Comparison of ENCODE assay signal across 19 mouse cellular contexts in genomic region chr5:117999584-117999983, GRCm38 (mm10). TPM values are rescaled to one million over a fixed set of nuclear protein-coding genes. Genes with fewer than 3 reads are reported as not detected.
A peak's percentile ranks its signal among the peaks of the same experiment; 100 is the strongest.
DNase-seq lines count a peak whose midpoint lies in the region; ATAC-seq lines count a peak whose summit lies in the region.
"Had no signal": no experiment of that assay in that cellular context is flagged by ENCODE, and none has a peak within 500 bp of the region (broad histone marks: within the 10 kb centered on the region; RNA-seq: fewer than 3 reads in every experiment).

No protein-coding gene starts in this region.

- ATAC-seq in frontal cortex, adult (ENCODE audit: low TSS enrichment) = peak; percentile 51
- no peak for ATAC-seq in megakaryocyte, adult 5-6 weeks (ENCODE audit: poor library complexity, severe bottlenecking)
- ATAC-seq: intestine, embryonic 16.5 days had no signal

- no peaks in the 10 kb centered on the region for H3K27me3 ChIP-seq in megakaryocyte, embryonic 14.5 days (replicated peaks)
- H3K27me3 ChIP-seq: embryonic facial prominence, embryonic 13.5 days; heart, embryonic 13.5 days; hindbrain, embryonic 15.5 days; limb, embryonic 12.5 days; liver, embryonic 13.5 days; lung, embryonic 15.5 days had no signal

- H3K4me1 ChIP-seq in megakaryocyte, embryonic 14.5 days = peaks cover 59% of the 10 kb centered on the region
- H3K4me1 ChIP-seq: embryonic facial prominence, embryonic 13.5 days; hindbrain, embryonic 15.5 days; limb, embryonic 12.5 days; lung, embryonic 15.5 days had no signal

- H3K9me3 ChIP-seq in megakaryocyte, embryonic 14.5 days = no peaks in the 10 kb centered on the region
- H3K9me3 ChIP-seq: embryonic facial prominence, embryonic 13.5 days; heart, embryonic 13.5 days; hindbrain, embryonic 15.5 days; limb, embryonic 12.5 days; liver, embryonic 13.5 days; lung, embryonic 15.5 days had no signal

- peak overlapping the region; percentile 66 for H3K4me3 ChIP-seq in megakaryocyte, embryonic 14.5 days (replicated peaks)
- H3K4me3 ChIP-seq: embryonic facial prominence, embryonic 13.5 days; heart, embryonic 13.5 days; hindbrain, embryonic 15.5 days; limb, embryonic 12.5 days; liver, embryonic 13.5 days; lung, embryonic 15.5 days had no signal

- peaks cover 90% of the 10 kb centered on the region for H3K36me3 ChIP-seq in megakaryocyte, embryonic 14.5 days (replicated peaks; ENCODE audit: low read length)

- no peak for DNase-seq in frontal cortex, postnatal 10 days (ENCODE audit: low spot score in 2 of 2)
- DNase-seq in brain, adult 2 months (ENCODE audit: low read depth, low spot score) = peak; percentile 83
- peak; percentile 50 to 53 for DNase-seq in layer of hippocampus, postnatal 36 days
- DNase-seq in heart, adult 9 months (ENCODE audit: low spot score in 2 of 2) = no peak
- no peak for DNase-seq in adrenal gland, adult (ENCODE audit: inconsistent age in 2 of 2, low spot score in 1 of 2)
- DNase-seq: adrenal gland, adult 2 months; heart, postnatal 36 days; liver, embryonic 13.5 days; midbrain, embryonic 14.5 days; thymus, adult 18-20 months had no signal

RNA-seq across cellular contexts. Expression of gene Fbxo21, which starts 23.1 kb away (rescaled TPM):
- 3.1 and 3.6 TPM in 2 replicates for polyA plus RNA-seq in megakaryocyte, embryonic 14.5 days (2012; ENCODE audit: insufficient read depth, low replicate concordance)
- 2.0 and 3.1 TPM in 2 replicates for total RNA-seq in megakaryocyte, adult 5-6 weeks (2015)
- total RNA-seq in megakaryocyte, adult 5-6 weeks (2017) = 4.2 and 4.8 TPM in 2 replicates
- total RNA-seq in layer of hippocampus, postnatal 36 days (2021) = 100 to 1,000 TPM; 145 to 152 TPM

RNA-seq across cellular contexts. Expression of gene Tesc, which starts 28.0 kb away (rescaled TPM):
- polyA plus RNA-seq in megakaryocyte, embryonic 14.5 days (2012; ENCODE audit: insufficient read depth, low replicate concordance) = 940 and 1,036 TPM in 2 replicates
- total RNA-seq in megakaryocyte, adult 5-6 weeks (2015) = 1.8 and 4.2 TPM in 2 replicates
- total RNA-seq in megakaryocyte, adult 5-6 weeks (2017) = 2.2 and 2.4 TPM in 2 replicates
- total RNA-seq in layer of hippocampus, postnatal 36 days (2021) = 10 to 100 TPM; 92.5 to 93.1 TPM

Comparison
In these comparisons a context has a peak if more than half of its experiments do, and no peak if none do; other contexts are left out.
1. DNase-seq: peak in brain, adult 2 months (single experiment) and layer of hippocampus, postnatal 36 days (2 of 2); none in frontal cortex, postnatal 10 days (0 of 2), heart, adult 9 months (0 of 2) and adrenal gland, adult (0 of 2).
2. RNA of gene Fbxo21, which starts 23.1 kb away (total RNA-seq): 145 to 152 TPM in layer of hippocampus, postnatal 36 days; 2.0 to 4.8 TPM in megakaryocyte, adult 5-6 weeks; every median in the first group is over 10 times any median in the second.
3. RNA of gene Tesc, which starts 28.0 kb away (total RNA-seq): 92.5 to 93.1 TPM in layer of hippocampus, postnatal 36 days; 1.8 to 4.2 TPM in megakaryocyte, adult 5-6 weeks; every median in the first group is over 10 times any median in the second.